ENCODE assay signal across 11 mouse cellular contexts in genomic region chr9:99141171-99141570, GRCm38 (mm10). TPM values are rescaled to one million over a fixed set of nuclear protein-coding genes. Genes with fewer than 3 reads are reported as not detected.
DNase-seq lines count a peak whose midpoint lies in the region; ATAC-seq lines count a peak whose summit lies in the region.
"Had no signal": no experiment of that assay in that cellular context is flagged by ENCODE, and none has a peak within 500 bp of the region (broad histone marks: within the 10 kb centered on the region; RNA-seq: fewer than 3 reads in every experiment).

No protein-coding gene starts in this region.

- 29% methylated on average over 3 of the region's 3 CpGs for WGBS in liver, embryonic 11.5 days
- WGBS in hindbrain, embryonic 14.5 days = 36% methylated on average over 3 of the region's 3 CpGs

- H3K36me3 ChIP-seq in erythroblast, embryonic 14.5 days (ENCODE audit: control insufficient read depth) = peaks cover 7% of the 10 kb centered on the region
- no peaks in the 10 kb centered on the region for H3K36me3 ChIP-seq in liver, embryonic 11.5 days (ENCODE audit: control insufficient read depth, insufficient read depth, low read length)
- H3K36me3 ChIP-seq in hindbrain, embryonic 14.5 days (replicated peaks; ENCODE audit: control insufficient read depth, insufficient read depth) = no peaks in the 10 kb centered on the region

- peaks cover 53% of the 10 kb centered on the region for H3K4me1 ChIP-seq in erythroblast, embryonic 14.5 days (ENCODE audit: control insufficient read depth)
- H3K4me1 ChIP-seq in liver, embryonic 11.5 days (replicated peaks; ENCODE audit: control insufficient read depth, insufficient read depth, low read length) = peaks cover 28% of the 10 kb centered on the region
- peaks cover 15% of the 10 kb centered on the region for H3K4me1 ChIP-seq in hindbrain, embryonic 14.5 days (replicated peaks; ENCODE audit: control insufficient read depth, insufficient read depth, low read length)

- no peaks in the 10 kb centered on the region for H3K9me3 ChIP-seq in erythroblast, embryonic 14.5 days (ENCODE audit: control insufficient read depth, low read length)
- no peaks in the 10 kb centered on the region for H3K9me3 ChIP-seq in liver, embryonic 11.5 days (ENCODE audit: control insufficient read depth, low read length)
- H3K9me3 ChIP-seq in hindbrain, embryonic 14.5 days (ENCODE audit: control insufficient read depth, low read length) = no peaks in the 10 kb centered on the region

- peak overlapping the region; percentile 88 for H3K4me3 ChIP-seq in erythroblast, embryonic 14.5 days (replicated peaks)
- peak overlapping the region; percentile 88 for H3K4me3 ChIP-seq in liver, embryonic 11.5 days (ENCODE audit: low read depth, low read length)
- no peak overlapping the region for H3K4me3 ChIP-seq in hindbrain, embryonic 14.5 days (replicated peaks; ENCODE audit: low read length)

- peak overlapping the region; percentile 88 for H3K9ac ChIP-seq in liver, embryonic 11.5 days (ENCODE audit: low read depth, low read length)
- H3K9ac ChIP-seq in hindbrain, embryonic 14.5 days = 0 out of 2 replicates have a peak overlapping the region, but pooled peaks have one; percentile 90

- ATAC-seq in erythroblast, adult 5-6 weeks (replicated peaks; ENCODE audit: low FRiP score, poor library complexity, severe bottlenecking) = no peak
- peak; percentile 19; the same call in 1 of the 2 replicates for ATAC-seq in liver, embryonic 11.5 days (replicated peaks; ENCODE audit: low FRiP score)
- no peak for ATAC-seq in hindbrain, embryonic 14.5 days (ENCODE audit: low FRiP score)

- H3K27me3 ChIP-seq in erythroblast, embryonic 14.5 days (ENCODE audit: control insufficient read depth) = no peaks in the 10 kb centered on the region
- H3K27me3 ChIP-seq in liver, embryonic 11.5 days (replicated peaks; ENCODE audit: control insufficient read depth, insufficient read depth, low read length) = no peaks in the 10 kb centered on the region
- no peaks in the 10 kb centered on the region for H3K27me3 ChIP-seq in hindbrain, embryonic 14.5 days (ENCODE audit: control insufficient read depth, insufficient read depth, low read length)

- H3K4me2 ChIP-seq in liver, embryonic 11.5 days = peak overlapping the region; percentile 83
- peak overlapping the region; percentile 55 for H3K4me2 ChIP-seq in hindbrain, embryonic 14.5 days (replicated peaks)

- H3K27ac ChIP-seq in liver, embryonic 11.5 days (ENCODE audit: low read depth, low read length) = peak overlapping the region; percentile 89
- H3K27ac ChIP-seq in hindbrain, embryonic 14.5 days = no peak overlapping the region
- H3K27ac ChIP-seq: kidney, postnatal 0 days had no signal

- DNase-seq in liver, embryonic 11.5 days (ENCODE audit: low spot score) = no peak
- DNase-seq in liver = no peak
- DNase-seq in hindbrain, embryonic 14.5 days (ENCODE audit: low spot score) = no peak
- DNase-seq in naive thymus-derived CD4-positive, alpha-beta T cell, adult 2 months (ENCODE audit: low read depth) = peak; percentile 13
- no peak for DNase-seq in right cerebral cortex, postnatal 25 days
- DNase-seq in right cerebral cortex, postnatal 14 days = no peak
- DNase-seq: cerebellum, adult 11 months; thymus, postnatal 25 days had no signal

RNA-seq across cellular contexts. Expression of gene Pik3cb, which starts 0.8 kb away (rescaled TPM):
- polyA plus RNA-seq in erythroblast, embryonic 14.5 days (2012) = 0.11 and 0.12 TPM in 2 replicates
- total RNA-seq in erythroblast, adult 5-6 weeks (2015; ENCODE audit: low replicate concordance) = 7.5 and 9.2 TPM in 2 replicates
- total RNA-seq in erythroblast, adult 5-6 weeks (2017; ENCODE audit: low replicate concordance) = 4.7 and 4.9 TPM in 2 replicates
- polyA plus RNA-seq in liver, embryonic 11.5 days (2014; fragmentation: Nextera tagmentation; extraction: Ambion mirVana) = 2.9 and 3.5 TPM in 2 replicates
- 3.8 and 4.3 TPM in 2 replicates for polyA plus RNA-seq in hindbrain, embryonic 14.5 days (2014; fragmentation: Nextera tagmentation; extraction: Ambion mirVana)
